Mouse (Mus musculus) forebrain, embryonic 14.5 days (tissue): ENCODE measurements around the gene Olfr790. TPM values are rescaled to one million over a fixed set of nuclear protein-coding genes. Genes with fewer than 3 reads are reported as not detected.

Source experiments
- ATAC-seq: fragments of 200-750 bp; cut with Nextera tagmentation; 2 replicates; pipeline ENCODE4 v1.8.0; 2017; ENCODE audit warnings: mild to moderate bottlenecking, moderate library complexity
- DNase-seq: peaks from one replicate; pipeline ENCODE4 v3.0.0-alpha.2; 2015; ENCODE audit warnings: low spot score
- H3K27ac ChIP-seq: fragments of 300-500 bp; sonication (generic); 2 replicates; pipeline ENCODE4 v1.5.1; 2014; ENCODE audit warnings: low read depth, mild to moderate bottlenecking, control low read depth, low read length, moderate library complexity
- H3K27me3 ChIP-seq: fragments of 300-500 bp; sonication (generic); replicated peaks from 2 replicates; pipeline ENCODE4 v1.6.1; 2014; ENCODE audit warnings: low read length, control low read depth, mixed read lengths; ENCODE audit not compliant: control insufficient read depth, insufficient read depth
- H3K36me3 ChIP-seq: fragments of 300-500 bp; sonication (generic); 2 replicates; pipeline ENCODE4 v1.6.1; 2014; ENCODE audit warnings: low read length, control low read depth; ENCODE audit not compliant: control insufficient read depth, insufficient read depth
- H3K4me1 ChIP-seq: fragments of 300-500 bp; sonication (generic); 2 replicates; pipeline ENCODE4 v1.6.1; 2014; ENCODE audit warnings: antibody characterized with exemption, low read length, control low read depth; ENCODE audit not compliant: control insufficient read depth, insufficient read depth
- H3K4me2 ChIP-seq: fragments of 300-500 bp; sonication (generic); 2 replicates; pipeline ENCODE4 v1.6.1; 2014; ENCODE audit warnings: mild to moderate bottlenecking, control low read depth, low read length
- H3K4me3 ChIP-seq: fragments of 300-500 bp; sonication (generic); 2 replicates; pipeline ENCODE4 v1.5.1; 2014; ENCODE audit warnings: low read depth, low read length, control low read depth
- H3K9ac ChIP-seq: fragments of 300-500 bp; sonication (generic); 2 replicates; pipeline ENCODE4 v1.6.1; 2014; ENCODE audit warnings: mild to moderate bottlenecking, low read length, control low read depth, moderate library complexity
- H3K9me3 ChIP-seq: fragments of 300-500 bp; sonication (generic); replicated peaks from 2 replicates; pipeline ENCODE4 v1.6.1; 2016; ENCODE audit warnings: low read length, control low read depth, mixed read lengths; ENCODE audit not compliant: control insufficient read depth
- WGBS: fragments of 180-500 bp; shearing (Covaris S2); extraction: QIAGEN DNeasy Blood & Tissue Kit; methylation state at CpG from one replicate; pipeline ENCODE4 v1.1.7; 2014; 5-methylcytosine and 5-hydroxymethylcytosine counted together
- polyA plus RNA-seq: library from polyadenylated mRNA; unstranded; fragments of >200 nt; fragmentation: Nextera tagmentation; extraction: Ambion mirVana; gene quantifications from 2 replicates; pipeline ENCODE4 v1.2.1, GENCODE M21; 2014

Olfr790 gene
- polyA plus RNA-seq, 1 experiment from 2014 or later: not detected

DNA sequence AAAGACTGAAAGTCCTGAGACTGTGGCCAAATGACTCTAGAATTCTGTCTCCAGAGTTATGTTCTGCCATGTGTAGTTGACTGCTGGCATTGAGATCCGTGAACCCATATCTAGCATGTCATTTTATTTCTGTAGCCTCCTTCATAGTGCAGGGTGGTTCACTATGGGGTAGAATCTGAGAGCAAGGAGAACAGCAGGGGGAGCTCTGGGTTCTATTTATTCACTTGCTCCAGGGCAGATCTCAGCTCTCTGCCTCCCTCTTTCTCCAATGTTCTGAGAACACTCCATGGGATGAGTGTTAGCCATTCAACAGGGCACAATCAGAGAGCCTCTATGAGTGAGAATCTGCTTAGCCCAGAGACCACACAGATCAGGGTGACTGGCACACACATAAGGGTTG, 51.1 kb downstream of the Olfr790 start:
- Histone ChIP-seq H3K27me3 (no peaks in the 10 kb centered on the region), H3K4me2 (no peak overlapping the region), H3K36me3 (no peaks in the 10 kb centered on the region), H3K27ac (no peak overlapping the region), H3K9ac (no peak overlapping the region), H3K9me3 (no peaks in the 10 kb centered on the region), H3K4me1 (no peaks in the 10 kb centered on the region), H3K4me3 (no peak overlapping the region)
- peak; percentile 8 for DNase-seq
- WGBS: 50% methylated on average over 1 of the region's 1 CpGs
- ATAC-seq: no peak; the same call in 1 of the 2 replicates

Other genes starting within 250 kb of the Olfr790 start
- not detected in 2 replicates for gene Olfr776, start 239.4 kb upstream of the Olfr790 start, polyA plus RNA-seq
- not detected in 2 replicates for gene Olfr777, start 227.0 kb upstream of the Olfr790 start, polyA plus RNA-seq
- not detected in 2 replicates for gene Olfr780, start 180.4 kb upstream of the Olfr790 start, polyA plus RNA-seq
- not detected in 2 replicates for gene Olfr781, start 169.6 kb upstream of the Olfr790 start, polyA plus RNA-seq
- not detected in 2 replicates for gene Olfr782, start 149.6 kb upstream of the Olfr790 start, polyA plus RNA-seq
- 0.09 TPM in 1 of 2 replicates, not detected in the other for gene Olfr784, start 114.4 kb upstream of the Olfr790 start, polyA plus RNA-seq
- gene Olfr785, start 93.1 kb upstream of the Olfr790 start, polyA plus RNA-seq: not detected in 2 replicates
- not detected in 2 replicates for gene Olfr786, start 71.2 kb upstream of the Olfr790 start, polyA plus RNA-seq
- not detected in 2 replicates for gene Olfr787, start 36.6 kb upstream of the Olfr790 start, polyA plus RNA-seq
- not detected in 2 replicates for gene Olfr788, start 27.5 kb upstream of the Olfr790 start, polyA plus RNA-seq
- not detected in 2 replicates for gene Olfr789, start 13.7 kb upstream of the Olfr790 start, polyA plus RNA-seq
- not detected in 2 replicates for gene Olfr791, start 23.3 kb downstream of the Olfr790 start, polyA plus RNA-seq
- gene Olfr792, start 40.7 kb downstream of the Olfr790 start, polyA plus RNA-seq: not detected in 2 replicates
- not detected in 2 replicates for gene Olfr794, start 69.2 kb downstream of the Olfr790 start, polyA plus RNA-seq
- not detected in 2 replicates for gene Olfr796, start 114.1 kb downstream of the Olfr790 start, polyA plus RNA-seq
- gene Olfr798, start 129.4 kb downstream of the Olfr790 start, polyA plus RNA-seq: not detected in 2 replicates
- gene Olfr799, start 139.0 kb downstream of the Olfr790 start, polyA plus RNA-seq: not detected in 2 replicates
- gene Olfr800, start 159.2 kb downstream of the Olfr790 start, polyA plus RNA-seq: not detected in 2 replicates
- gene Olfr801, start 175.4 kb downstream of the Olfr790 start, polyA plus RNA-seq: not detected in 2 replicates
- gene Olfr802, start 189.7 kb downstream of the Olfr790 start, polyA plus RNA-seq: not detected in 2 replicates
- not detected in 2 replicates for gene Olfr803, start 195.8 kb downstream of the Olfr790 start, polyA plus RNA-seq
- gene Olfr804, start 204.7 kb downstream of the Olfr790 start, polyA plus RNA-seq: not detected in 2 replicates
- not detected in 2 replicates for gene Olfr805, start 230.9 kb downstream of the Olfr790 start, polyA plus RNA-seq
- not detected in 2 replicates for gene Olfr806, start 243.4 kb downstream of the Olfr790 start, polyA plus RNA-seq